Mouse (Mus musculus): ENCODE measurements around the gene Ano1. TPM values are rescaled to one million over a fixed set of nuclear protein-coding genes. Genes with fewer than 3 reads are reported as not detected.

Gene Ano1
- 1 to 10 TPM; 3.1 to 3.5 TPM for total RNA-seq (2021)
- long read RNA-seq, experiment 1, partial matches to known transcripts: 0 of 1 reads
- long read RNA-seq, experiment 1, other reads (novel, unspliced or antisense): 1 of 1 reads
- long read RNA-seq, experiment 2: 0 reads

- DNase-seq (ENCODE audit: low spot score in 2 of 2): no peak
- intact Hi-C loops (cut with DNase I): no loop called here
Observed at GRCm38 (mm10) chr7:144751833-144752232, at the start of gene Ano1. Gene Ano1 (minus strand): TSS chr7:144751974.

DNA sequence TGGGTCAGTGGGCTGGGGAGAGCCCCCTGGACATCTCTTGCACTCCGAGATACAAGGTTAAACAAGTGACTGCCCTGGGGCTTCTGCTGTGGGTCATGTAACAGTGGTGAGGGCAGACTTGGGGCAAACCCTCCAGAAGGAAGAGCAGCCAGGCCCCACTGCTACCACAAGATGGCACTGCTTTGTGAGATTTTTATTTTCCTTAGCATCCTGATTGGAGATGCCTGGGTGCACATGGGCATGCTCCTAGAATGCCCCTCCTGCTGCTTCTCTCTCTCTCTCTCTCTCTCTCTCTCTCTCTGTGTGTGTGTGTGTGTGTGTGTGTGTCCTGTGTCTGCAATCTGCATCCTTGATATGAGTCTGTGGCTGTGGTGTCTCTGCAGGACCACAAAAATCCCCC is 46.7 kb upstream of the Ano1 start:
- peak; percentile 53 to 55 for DNase-seq (ENCODE audit: low spot score in 2 of 2)
- intact Hi-C loops (cut with DNase I): loop anchor here (1.0 kb wide), 1 partner anchor 96 kb away; no protein-coding TSS in a partner anchor

DNA sequence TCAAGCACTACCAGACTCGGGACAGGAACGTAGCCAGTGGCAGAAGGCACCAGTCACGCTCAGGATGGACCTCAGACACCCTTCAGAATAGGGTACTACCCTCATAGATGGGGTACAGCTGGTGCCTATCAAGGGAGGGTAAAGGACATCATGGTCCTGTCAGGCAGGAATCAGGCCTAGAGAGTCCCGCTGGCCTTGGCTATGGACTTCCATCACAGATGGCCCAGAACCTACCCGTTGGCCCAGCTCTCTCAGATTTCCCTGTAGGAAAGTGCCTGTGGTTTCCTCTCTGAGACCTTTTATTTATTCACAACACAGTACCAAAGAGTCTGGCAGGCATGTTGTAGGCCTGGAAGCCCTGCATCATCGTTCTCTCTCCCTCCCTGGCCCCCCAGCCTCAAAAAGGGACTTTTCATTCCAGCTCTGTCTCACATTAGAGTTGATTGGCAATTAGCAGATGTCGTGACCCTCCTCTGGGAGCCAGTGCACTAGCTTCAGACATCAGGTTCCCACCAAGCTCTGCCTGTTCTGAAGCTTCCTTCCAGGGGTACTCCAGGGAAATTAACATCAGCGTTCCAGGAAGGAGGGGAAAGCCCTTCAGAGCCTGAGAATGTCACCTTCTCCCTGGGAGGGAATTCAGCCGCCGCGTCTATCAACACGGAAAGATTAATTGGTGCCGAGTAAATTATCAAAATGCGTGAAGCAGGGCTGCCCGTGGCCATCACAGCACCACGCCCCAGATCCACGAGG is 45.4 kb upstream of the Ano1 start:
- intact Hi-C loops (cut with DNase I): no loop called here
- no peak for DNase-seq (ENCODE audit: low spot score in 2 of 2)

GRCm38 (mm10) chr7:144795976-144796474 is 44.3 kb upstream of the Ano1 start:
- DNase-seq (ENCODE audit: low spot score in 2 of 2): no peak
- intact Hi-C loops (cut with DNase I): no loop called here

- intact Hi-C loops (cut with DNase I): no loop called here
Observed at GRCm38 (mm10) chr7:144793296-144793695, 41.5 kb upstream of the Ano1 start.

DNA sequence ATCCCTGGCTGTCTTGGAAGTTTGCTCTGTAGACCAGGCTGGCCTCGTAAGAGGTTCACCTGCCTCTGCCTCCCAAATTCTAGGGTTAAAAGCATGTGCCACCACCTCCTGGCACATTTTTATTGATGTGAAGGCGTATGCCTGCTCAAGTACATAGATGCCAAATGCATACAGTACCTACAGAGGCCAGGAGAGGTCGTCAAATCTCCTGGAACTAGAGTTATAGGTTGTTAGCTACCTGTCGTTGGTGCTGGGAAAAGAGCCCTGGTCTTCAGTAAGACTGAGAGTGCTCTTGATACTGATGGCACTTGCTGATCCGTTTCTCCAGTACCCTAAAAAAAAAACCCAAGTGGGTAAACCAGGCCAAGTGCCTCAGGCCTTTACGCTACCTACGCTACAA is 39.7 kb upstream of the Ano1 start:
- DNase-seq (ENCODE audit: low spot score in 2 of 2): no peak
- intact Hi-C loops (cut with DNase I): no loop called here

More at GRCm38 (mm10) chr7:144793296-144793695, 41.5 kb upstream of the Ano1 start:
- DNase-seq (ENCODE audit: low spot score in 2 of 2): no peak

DNA sequence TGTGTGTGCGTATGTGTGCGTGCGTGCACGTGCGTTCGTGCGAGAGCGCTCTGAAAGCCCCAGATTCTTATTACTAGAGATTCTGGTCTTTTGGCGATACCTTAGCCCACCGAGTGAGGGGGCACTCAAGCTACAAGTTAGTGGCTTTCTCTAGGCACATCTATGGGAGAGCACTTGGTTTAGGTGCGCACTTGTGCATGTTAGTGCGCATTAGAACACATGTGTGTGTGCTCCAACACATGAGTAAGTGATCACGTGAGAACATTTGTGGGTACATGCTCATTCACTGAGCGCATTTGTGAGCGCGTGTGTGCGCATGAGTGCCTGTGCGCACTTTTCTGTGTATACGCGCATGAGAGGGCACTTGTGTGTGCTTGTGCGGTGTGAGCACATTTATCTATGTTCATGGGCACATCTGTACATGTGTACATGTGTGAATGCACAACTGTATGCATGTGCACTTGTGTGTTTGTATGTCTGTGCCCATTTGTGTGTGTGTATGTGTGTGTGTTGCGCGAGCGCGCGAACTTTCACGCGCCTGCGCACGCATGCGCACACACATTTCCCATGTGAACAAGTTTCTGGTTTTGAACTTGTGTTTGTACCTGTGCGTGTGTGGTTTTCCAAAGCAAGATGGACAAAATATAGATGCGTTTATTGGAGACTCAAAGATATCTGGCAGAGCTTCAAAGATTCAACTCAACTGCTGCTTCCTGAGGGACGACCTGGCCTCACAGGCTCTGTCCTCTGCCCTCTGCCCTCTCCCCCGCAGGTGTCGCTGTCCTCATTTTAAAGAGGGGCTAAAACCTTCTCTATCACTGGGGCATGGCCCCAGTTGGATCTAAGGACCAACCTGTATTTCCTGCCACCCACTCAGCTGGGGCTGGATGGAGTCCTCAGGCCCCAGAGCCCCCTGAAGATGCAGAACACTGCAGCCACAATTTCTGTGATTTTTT is 38.1 kb upstream of the Ano1 start:
- peak; percentile 11 to 28 for DNase-seq (ENCODE audit: low spot score in 2 of 2)

DNA sequence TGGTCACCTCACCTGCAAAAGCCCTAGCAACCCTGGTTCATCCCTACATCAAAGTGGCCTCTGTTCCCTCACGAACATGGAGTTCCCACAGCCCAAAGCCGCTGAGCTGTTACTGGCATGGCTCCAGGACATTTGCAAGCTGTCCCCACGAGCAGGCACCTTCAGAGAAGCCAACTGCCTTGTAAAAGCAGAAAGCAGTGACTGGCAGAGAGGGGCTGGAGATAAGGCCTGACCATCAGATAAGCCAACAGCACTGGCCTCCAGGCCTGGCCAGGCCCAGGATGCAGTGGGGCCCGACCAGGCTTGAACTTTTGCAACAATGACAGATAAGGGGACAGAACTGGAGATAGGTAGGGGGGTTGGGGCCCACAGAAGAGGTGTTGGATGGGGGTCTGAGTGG is 36.9 kb upstream of the Ano1 start:
- intact Hi-C loops (cut with DNase I): no loop called here
- DNase-seq (ENCODE audit: low spot score in 2 of 2): peak; percentile 14 to 16

More for the DNA sequence above, 38.1 kb upstream of the Ano1 start:
- intact Hi-C loops (cut with DNase I): no loop called here

DNA sequence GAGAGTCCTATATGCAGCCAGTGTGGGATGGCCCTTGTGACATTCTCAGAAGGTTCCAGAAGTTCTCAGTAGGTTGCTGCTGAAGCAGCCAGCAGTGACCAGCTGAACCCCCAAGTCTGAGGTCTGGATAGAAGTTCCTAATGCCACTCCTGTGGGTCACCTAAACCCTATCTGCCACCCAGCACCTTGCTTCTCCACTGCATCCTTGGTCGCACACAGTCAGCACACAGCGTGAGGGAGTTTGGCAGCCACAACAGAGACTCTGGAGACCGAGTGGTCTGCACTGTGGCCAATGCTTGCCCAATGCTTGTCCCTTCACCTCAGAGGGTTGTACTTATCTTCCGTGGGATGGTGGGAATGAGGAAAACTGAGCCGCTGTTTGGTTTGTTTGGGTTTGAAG is 35.7 kb upstream of the Ano1 start:
- no peak for DNase-seq (ENCODE audit: low spot score in 2 of 2)
- intact Hi-C loops (cut with DNase I): no loop called here

- DNase-seq (ENCODE audit: low spot score in 2 of 2): no peak
- intact Hi-C loops (cut with DNase I): no loop called here
Observed at GRCm38 (mm10) chr7:144786571-144786970, 34.8 kb upstream of the Ano1 start.

- intact Hi-C loops (cut with DNase I): no loop called here
Observed at GRCm38 (mm10) chr7:144784176-144784575, 32.4 kb upstream of the Ano1 start.

DNA sequence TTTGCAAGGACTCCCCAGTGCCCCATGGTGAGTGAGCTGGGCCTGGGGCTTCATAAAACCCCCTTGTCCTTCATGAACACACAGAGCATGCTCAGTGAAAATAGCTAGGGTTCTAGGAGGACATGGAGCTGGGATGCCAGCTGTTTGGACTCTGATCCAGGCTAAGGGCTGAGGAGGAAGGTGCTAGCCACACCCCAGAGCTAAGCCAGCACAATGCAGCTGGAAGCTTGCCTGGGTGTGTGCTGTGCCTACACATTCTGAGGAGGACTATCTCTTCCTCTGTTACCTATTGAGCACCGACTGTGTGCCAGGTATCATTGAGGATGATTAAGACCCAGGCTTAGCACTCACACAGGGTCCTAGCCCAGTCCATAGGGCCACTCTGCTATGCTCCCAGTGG is 30.6 kb upstream of the Ano1 start:
- intact Hi-C loops (cut with DNase I): no loop called here

More at GRCm38 (mm10) chr7:144784176-144784575, 32.4 kb upstream of the Ano1 start:
- no peak for DNase-seq (ENCODE audit: low spot score in 2 of 2)

DNA sequence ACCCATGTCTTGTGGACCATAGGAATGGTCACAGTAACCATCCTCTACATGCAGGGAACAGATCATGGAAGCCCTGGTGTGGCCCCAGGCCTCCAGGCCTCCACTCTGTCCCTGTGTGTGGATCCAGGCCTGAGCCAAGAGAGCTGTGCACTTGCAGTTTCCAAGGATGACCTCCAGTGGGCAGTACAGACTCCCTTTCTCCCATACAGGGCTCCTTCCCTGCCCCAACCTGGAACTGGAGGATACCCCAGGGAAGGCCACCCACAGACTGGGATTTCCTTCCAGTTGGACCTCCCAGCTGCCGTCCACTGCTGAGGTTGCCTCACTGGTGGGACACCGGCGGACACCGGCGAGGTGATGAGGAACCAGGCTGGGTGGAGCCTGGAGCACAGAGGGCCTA is 29.6 kb upstream of the Ano1 start:
- DNase-seq (ENCODE audit: low spot score in 2 of 2): peak in 1 of 2 experiments; percentile 17
- intact Hi-C loops (cut with DNase I): no loop called here

More for the DNA sequence above, 30.6 kb upstream of the Ano1 start:
- DNase-seq (ENCODE audit: low spot score in 2 of 2): no peak

GRCm38 (mm10) chr7:144780190-144780589 is 28.4 kb upstream of the Ano1 start:
- DNase-seq (ENCODE audit: low spot score in 2 of 2): no peak
- intact Hi-C loops (cut with DNase I): no loop called here

- intact Hi-C loops (cut with DNase I): no loop called here
- no peak for DNase-seq (ENCODE audit: low spot score in 2 of 2)
Observed at GRCm38 (mm10) chr7:144779691-144780090, 27.9 kb upstream of the Ano1 start.

- intact Hi-C loops (cut with DNase I): no loop called here
- DNase-seq (ENCODE audit: low spot score in 2 of 2): no peak
Observed at GRCm38 (mm10) chr7:144777805-144778204, 26.0 kb upstream of the Ano1 start.

- intact Hi-C loops (cut with DNase I): loop anchor here (1.0 kb wide), 1 partner anchor 191 kb away; no protein-coding TSS in a partner anchor
Observed at GRCm38 (mm10) chr7:144775804-144776447, 24.2 kb upstream of the Ano1 start.

DNA sequence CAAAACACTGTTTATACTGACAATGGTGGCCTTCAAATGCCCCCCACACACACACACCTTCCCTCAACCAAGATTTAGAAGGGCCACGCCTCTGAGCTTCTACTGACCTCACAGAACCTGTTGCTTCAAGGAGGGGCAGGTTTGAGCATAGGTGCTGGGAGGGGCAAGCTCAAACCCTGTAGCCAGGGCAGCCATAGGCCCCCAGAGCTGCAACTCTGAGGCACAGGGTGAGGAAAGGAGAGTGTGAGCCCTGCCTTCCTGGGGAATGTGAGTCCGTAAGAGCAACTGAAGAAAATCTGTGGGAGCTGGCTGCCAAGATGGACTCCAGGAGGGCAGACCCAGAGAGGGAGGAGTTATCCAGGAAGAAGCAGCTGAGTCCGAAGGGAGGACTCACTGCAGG is 23.4 kb upstream of the Ano1 start:
- DNase-seq (ENCODE audit: low spot score in 2 of 2): no peak
- intact Hi-C loops (cut with DNase I): no loop called here

More at GRCm38 (mm10) chr7:144775804-144776447, 24.2 kb upstream of the Ano1 start:
- DNase-seq (ENCODE audit: low spot score in 2 of 2): peak; percentile 80 to 87

DNA sequence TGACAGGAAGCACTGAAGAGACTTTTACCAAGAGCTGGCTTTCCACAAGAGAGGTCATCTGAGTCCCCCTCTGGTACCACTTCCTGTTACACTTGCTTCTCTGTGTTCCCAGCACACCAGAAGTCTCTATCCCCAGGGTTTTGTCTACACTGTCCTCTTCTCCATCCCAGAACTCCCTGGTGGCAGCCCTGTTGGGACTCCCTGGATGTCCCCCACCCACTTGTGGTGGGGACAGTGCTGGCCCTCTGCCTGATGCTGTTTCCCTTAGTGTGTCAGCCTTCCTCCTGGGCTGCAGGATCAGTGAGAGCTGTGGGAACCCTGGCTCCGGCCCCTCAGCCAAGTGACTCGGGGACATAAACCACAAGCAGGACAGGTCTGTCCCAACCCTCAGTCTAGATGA is 22.5 kb upstream of the Ano1 start:
- no peak for DNase-seq (ENCODE audit: low spot score in 2 of 2)
- intact Hi-C loops (cut with DNase I): no loop called here
